Mouse (Mus musculus) urinary bladder, postnatal 10 days (tissue): ENCODE results near the gene Bnip3.

ENCODE experiments used
- DNase-seq: peaks from one replicate; pipeline ENCODE4 v3.0.0; 2022; ENCODE audit warnings: low spot score

Bnip3 gene

DNA sequence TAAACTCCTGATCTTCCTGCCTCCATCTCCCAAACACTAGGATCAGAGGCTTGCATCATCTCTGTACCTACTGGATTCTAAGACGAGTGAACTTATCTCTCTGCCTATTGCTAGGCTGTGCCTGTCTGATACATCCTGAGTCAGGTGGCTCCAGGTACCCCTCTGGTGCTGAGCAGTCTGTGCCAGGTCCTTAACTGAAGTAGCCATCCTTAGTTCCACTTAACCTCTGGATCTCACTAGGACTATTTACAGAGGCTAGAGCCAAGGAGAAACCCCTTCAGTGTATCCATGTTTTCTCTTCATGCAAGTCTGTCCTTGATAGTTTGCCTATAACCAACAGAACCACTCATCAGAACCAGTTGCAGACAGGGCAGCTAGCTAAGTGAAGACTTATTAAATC lies 2.9 kb downstream of the Bnip3 start:
- DNase-seq: no peak

DNA sequence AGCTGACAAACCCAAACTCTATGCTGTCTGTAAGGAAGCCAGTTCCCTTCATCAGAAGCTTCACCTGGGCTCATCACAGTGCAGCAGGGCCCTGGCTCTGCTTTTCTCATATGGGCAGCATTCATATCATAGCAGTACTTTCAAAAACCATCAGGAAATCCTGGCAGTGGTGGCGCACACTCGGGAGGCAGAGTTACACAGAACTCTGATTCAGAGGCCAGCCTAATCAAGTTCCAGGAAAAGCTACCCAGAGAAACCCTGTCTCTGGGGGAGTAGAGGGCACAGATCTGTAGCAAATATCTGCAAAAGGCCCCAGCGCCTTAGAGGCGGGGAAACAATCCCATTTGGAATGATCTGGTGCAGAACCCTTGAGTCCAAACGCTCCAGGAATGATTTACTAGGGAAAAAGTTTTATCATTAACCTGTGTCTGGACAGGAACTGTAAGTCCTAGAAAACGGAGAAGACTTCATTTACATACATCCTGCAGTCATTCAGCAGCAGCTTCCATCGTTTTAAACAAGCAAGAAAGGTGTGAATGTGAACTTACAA lies 5.4 kb downstream of the Bnip3 start:
- no peak for DNase-seq

DNA sequence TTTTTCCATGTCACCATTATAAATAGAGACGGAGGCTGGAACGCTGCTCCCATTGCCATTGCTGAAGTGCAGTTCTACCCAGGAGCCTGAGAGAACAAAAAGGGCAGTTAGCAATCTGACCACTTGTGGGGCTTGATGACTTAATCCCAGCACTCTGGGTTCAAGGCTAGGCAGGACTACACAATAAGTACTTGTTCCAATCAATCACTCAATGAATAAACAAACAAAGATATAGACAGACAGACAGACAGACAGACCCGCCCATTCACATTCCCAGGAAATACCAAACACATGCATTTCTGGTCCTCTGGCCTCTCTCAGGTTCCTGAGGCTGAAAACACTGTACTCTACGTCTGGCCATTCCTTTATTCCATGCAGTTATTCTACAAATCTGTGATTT lies 10.6 kb downstream of the Bnip3 start:
- DNase-seq: no peak

DNA sequence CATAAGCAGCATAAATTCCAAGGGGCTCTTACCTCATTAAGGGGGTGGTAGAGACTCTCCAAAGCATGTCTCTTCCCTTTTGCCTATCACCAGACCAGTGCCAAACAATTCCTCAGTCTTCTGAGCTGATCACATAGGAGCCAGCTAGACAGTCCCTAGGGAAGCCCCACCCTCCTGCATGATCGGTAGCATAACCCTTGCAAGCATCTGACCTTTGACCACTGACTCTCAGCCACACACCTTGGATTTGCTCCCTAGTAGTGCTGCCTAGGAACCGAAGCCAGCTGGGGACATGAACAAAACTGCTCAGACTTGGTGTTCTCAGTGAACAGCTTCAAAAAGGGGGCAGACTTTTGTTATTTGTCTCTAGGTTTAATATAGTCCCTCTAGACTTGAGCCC lies 11.2 kb downstream of the Bnip3 start:
- DNase-seq: no peak

DNA sequence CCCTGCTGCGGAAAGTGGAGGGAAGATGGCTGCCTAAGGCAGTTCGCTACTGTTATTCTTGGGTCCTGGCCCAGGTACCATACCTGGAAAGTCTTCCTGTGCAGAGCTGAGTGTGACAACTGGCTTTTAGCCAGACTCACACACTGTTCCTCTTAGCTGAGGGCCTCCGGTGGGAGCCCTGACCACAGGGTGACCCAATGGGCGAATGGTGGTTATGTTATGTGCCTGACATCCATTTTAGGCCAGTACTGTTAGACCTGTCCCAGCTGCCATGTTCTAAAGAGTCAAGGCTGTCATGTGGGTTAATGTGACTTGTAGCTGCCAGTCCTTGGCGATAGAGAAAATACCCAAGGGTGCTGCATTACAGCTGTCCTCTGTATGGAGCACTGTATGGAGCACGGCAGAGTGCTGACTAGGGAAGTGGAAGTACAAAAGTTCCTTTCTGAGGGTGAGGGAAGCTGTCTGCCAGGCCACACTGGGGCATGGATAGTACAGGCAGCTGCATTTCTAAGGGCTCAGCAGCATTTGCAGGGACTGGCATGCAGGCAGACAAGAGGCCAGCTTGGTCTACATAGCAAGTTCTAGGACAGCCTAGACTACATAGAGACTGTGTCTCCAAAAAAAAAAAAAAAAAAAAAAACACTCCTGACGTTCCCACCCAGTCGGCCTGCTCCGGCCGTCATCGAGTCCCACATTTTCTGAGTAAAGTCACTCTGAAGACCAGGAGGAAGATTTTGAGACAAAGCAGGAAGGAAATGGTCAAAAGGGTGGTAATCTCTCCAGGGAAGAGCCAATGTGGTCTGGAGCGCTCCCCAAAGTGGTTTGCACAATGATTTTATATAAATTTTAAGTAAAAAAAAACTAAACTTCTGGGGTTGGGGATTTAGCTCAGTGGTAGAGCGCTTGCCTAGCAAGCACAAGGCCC lies 23.7 kb downstream of the Bnip3 start:
- DNase-seq: no peak

DNA sequence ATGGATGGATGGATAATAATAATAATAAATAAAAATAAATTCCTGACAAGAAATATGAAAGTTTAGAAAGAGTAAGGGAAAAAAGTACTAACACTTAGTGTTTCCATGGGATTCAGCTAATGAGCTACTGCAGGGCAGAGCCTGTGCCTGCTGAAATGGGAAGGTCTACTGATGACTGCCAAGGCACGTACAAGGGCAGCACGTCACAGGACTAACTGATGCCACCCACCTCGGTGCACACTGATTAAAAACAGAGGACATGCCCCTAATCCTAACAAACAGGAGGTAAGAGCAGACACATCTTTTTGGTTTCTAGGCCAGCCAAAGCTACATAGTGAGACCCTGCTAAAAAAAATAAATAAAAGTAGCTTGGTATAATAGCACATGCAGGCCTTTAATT lies 25.6 kb downstream of the Bnip3 start:
- DNase-seq: no peak

DNA sequence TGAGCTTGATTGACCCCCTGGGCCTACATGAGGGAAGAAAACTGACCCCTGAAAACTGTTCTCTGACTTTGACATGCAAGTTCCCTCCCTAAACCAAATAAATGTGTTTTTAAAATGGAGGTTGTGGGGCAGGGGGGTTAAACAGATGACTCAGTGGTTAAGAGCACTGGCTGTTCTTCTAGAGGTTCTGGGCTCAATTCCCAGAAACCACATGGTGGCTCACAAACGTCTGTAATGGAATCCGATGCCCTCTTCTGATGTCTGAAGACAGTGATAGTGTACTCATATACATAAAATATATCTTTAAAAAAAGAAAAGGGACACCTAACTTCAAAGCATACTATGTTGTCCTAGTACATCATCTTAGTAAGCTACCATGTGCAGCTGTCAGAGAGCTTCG lies 34.3 kb downstream of the Bnip3 start:
- no peak for DNase-seq

DNA sequence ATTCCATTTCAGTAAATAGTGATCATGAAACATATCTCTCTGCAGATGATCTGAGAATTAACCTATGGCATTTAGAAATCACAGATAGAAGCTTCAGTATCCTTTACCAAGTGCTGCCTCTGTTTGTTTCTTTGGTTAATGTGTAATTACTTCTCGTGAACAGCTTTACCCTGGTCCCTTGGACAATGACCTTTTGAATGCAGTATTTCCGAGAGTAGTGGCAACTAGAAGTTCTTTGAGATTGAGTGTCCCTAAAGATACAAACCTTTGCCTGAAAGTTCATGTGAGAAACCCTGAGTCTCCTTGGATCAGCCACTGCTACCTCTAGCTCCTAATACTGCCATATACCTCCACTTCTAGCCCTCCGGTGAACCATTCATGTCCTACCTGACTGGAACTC lies 36.4 kb downstream of the Bnip3 start:
- DNase-seq: no peak

DNA sequence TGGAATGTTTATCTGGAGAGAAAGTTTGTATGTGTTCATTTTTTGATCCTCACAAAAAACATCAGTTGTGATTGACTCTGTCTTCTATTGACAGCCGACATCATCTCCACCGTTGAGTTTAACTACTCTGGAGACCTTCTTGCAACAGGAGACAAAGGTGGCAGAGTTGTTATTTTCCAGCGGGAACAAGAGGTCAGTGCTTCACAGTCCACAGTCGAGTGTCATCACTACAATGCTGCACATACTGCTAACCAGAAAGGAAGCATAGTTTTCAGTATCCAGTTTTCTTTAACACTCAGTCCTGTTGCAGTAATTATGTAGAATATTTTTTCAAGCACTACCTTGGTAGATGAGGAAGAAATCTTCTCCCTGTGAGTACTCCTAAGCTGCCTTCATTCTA lies 41.0 kb downstream of the Bnip3 start:
- no peak for DNase-seq

DNA sequence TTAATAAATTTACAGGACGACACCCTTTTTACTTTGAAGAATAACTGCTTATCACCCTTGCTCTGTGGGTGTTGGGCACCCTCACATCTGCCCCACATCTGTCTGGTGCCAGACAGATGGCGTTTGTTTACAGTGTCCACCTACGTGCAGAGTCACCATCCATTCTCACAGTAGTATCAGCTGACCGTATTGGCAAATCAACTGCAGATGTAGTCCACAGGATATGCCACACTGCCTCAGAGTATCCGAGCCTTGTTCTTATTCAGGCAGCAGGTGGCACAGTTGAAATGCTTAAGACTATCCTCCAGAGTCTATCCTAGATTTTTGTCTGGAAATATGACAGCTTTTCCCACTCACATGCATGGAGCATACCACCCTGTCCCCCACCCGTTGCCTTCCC lies 42.0 kb downstream of the Bnip3 start:
- no peak for DNase-seq

DNA sequence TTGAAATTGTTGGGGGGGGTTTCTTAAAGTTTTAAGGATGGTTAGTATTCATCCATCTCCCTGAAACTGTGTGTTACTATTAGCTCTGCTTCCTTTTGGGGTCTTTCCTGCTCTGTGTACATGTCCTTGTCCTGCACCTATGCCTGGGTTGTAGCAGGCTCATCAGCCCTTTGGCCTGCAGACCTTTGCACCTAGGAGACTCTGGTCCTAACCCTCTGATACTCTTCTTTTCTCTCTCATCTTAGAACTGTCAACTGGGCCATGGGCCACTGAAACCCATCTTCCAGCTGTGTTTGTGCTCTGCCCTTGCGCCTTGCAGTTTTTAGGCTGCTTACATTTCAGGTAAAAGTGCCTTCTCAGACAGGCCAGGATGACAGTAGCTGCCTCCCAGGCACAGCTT lies 44.5 kb downstream of the Bnip3 start:
- DNase-seq: no peak

DNA sequence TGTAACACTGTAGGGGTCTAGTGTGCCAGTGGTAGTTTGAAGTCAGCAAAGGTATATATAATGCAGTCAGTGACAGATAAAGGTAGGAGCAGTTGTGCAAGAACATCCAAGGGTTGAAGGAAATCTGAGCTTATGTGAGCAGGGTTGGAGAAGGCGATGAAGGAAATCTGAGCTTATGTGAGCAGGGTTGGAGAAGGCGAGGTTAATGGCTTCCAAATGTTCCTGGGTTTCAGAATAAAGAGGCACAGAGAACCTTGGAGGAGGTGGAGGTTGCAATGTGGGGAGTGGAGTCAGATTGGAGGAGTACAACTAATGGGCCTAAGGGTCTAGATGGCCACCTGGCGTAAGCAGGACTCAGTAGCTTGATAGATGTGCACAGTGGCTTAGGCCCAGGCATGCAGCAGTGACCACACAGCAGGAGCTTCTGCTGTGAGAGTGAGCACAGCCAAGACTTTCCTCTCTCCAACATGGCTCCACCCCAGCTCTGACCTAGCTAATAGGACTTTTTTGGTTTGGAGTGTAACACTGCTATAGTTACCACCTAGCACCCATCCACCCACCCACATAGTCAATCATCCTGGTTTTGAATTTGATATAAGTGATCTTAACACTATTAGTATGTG lies 45.3 kb downstream of the Bnip3 start:
- no peak for DNase-seq

DNA sequence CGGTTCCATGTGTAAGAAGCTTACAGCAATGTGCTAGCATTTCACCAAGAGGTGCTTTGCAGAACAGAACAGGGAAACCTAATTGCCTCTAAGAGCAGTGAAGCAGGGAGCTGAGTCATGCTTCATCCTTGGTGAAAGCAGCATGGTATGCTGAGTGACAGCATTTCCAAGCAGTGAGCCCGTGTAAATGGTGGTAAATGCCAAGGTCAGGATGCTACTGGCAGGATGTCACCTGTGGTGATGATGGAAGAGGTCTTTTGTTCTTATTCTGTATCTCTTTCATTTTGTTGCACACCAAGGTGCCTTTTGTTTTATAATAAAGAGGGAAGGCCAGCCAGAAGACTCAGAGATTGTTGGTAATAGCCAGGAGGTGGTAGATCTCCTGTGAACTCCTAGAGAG lies 52.6 kb downstream of the Bnip3 start:
- no peak for DNase-seq

DNA sequence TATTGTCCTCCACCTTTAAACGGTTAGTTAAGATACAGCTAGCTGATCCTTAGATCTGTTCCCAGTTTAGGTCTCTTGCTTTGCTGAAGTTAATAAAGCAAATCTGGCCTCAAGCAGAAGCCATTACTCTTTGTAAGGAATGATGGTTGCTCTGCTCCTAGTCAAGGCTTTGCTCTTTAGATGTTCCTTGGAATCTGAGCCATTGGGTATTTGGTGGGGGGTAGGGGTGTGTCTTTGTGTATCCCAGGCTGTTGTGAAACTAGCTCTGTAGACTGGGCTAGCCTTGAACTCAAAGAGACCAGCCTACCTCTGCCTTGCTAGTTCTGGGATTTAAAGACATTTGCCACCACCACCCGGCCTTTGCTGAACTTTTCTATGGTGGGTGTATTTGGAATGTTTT lies 55.1 kb downstream of the Bnip3 start:
- no peak for DNase-seq

DNA sequence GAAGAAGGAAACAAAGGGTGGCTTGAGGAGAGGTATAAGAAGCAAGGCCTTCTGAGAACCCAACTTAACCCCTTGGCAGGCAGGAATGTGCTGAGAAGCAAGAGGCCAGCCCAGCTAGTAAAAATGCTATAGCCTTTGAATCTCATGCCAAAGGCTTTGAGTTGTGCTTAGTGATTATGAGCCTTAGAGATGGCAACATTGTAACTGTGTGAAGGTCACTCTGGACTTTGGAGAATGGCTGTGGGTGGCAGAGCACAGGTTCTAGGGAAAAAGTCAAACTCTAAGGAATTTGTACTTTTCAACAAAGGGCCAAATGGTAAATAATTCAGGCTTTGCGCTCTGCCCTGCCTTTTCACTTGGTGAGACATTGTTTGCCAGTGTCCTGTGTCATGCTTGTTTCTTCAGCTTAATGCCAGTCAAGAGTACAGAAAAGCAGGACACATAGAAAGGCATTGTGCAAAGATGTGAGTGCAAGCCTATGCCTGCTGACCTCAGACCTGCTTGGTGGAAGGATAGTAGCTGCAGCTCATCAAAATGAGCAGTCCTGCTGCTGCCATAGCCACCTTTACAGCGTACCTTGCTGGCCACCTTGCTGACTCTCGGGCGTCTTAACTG lies 55.8 kb downstream of the Bnip3 start:
- DNase-seq: no peak

DNA sequence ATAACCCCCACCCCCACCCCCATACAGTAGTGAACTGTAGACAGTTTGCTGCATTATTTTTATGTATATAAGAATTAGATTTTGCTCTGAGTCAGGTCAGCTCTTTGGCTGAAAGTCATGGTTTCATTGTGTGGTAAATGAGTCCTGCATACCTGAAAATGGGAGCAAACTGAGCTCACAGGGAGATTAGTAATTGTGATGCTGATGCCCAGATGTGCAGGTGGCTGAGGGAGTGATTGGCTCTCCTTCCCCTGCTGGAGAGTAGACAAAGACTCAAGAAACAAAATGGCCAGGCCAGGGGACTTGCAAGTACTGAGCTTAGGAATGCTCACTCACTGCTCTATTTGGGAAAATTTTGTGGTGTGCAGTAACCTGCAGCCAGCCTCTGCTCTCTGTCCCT lies 59.2 kb downstream of the Bnip3 start:
- DNase-seq: no peak

DNA sequence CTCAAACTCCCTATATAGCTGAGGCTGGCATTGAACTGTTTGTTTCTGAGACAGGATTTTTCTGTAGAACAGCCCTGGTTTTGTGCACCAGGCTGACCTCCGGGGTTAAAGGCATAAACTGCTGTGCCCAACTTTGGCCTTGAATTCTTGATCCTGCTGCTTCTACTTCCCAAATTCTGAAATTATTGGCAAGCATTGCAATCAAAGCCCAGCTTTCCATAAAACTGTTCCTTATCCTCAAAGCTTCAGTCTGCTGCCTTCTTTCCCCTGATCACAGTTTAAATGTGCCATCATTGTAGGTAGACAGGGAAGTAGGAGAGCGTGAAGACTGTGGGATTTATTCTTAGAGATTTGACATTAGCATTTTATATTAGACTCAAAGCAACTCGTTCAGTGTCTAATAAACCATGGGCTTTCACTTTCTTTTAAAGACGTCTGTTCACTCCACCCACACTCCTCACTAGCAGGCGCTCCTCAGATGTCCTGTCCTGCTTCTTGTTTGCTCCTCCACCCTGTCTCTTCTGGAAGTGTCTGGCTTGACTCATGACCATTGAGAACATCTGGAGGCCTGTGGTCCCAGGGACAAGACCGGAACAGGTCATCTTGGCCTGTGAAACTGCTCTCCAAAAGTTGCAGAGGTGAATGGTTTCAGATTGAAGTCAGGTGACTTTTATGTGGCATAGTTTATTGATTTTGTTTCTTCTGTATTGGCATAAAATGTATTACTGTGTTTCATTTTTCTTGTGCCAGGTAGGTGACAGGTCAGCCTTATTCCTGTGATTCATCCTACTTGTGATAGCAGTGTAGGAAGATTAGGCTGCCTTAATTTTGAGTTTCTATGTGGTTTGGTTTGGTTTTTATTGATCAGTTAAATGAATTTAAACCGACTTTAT lies 61.0 kb downstream of the Bnip3 start:
- no peak for DNase-seq

DNA sequence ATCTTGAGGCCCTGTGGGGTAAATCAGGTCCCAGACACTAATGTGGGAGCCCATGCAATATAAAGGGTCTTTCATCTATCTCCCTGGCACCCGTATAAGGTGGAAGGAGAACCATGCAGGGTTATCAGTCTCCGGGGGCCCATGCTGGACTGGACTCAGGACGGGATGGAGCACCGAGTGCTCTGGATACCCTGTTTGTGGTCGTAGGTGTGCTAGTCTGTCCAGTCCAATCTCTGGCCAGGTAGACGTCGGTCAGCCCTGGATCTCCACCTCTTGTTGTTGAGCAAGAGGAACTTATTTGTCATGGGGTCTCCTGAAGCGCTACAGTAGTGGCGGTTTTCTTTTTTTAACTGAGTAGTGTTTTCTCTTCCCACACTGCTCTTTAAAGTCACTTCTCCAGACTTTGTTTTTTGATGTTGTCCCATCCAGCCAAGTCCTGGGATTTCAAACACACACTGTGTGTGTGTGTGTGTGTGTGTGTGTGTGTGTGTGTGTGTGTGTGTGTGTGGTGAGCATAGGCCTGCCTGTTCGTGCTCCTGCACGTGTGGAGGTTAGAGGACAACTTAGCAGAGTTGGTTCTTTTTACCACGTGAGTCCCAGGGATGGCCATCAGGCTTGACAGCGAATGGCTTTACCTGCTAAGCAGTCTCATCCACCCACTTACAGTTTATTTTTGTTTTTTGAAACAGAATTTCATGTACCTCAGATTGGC lies 61.8 kb downstream of the Bnip3 start:
- DNase-seq: no peak

DNA sequence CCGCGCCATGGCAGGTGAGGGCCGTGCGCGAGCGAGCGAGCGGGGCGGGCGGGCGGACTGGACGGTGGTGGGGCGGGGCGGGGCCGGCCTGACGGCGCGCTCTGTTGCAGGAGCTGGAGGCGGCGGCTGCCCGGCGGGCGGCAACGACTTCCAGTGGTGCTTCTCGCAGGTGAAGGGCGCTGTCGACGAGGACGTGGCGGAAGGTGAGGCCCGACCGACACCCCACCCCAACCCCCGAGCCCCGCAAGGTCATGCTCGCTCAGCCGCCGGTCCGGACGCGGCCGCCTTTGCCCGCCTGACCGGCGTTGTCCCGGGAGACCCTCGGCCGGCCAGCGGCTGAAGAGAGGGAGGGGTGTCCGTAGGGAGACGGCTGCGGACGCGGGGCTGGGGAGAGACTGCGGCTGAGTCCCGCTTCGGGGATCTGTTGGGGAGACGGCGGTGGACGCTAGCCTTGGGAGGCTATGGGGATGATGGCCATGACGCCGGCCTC lies 62.8 kb downstream of the Bnip3 start:
- peak; percentile 20 for DNase-seq

DNA sequence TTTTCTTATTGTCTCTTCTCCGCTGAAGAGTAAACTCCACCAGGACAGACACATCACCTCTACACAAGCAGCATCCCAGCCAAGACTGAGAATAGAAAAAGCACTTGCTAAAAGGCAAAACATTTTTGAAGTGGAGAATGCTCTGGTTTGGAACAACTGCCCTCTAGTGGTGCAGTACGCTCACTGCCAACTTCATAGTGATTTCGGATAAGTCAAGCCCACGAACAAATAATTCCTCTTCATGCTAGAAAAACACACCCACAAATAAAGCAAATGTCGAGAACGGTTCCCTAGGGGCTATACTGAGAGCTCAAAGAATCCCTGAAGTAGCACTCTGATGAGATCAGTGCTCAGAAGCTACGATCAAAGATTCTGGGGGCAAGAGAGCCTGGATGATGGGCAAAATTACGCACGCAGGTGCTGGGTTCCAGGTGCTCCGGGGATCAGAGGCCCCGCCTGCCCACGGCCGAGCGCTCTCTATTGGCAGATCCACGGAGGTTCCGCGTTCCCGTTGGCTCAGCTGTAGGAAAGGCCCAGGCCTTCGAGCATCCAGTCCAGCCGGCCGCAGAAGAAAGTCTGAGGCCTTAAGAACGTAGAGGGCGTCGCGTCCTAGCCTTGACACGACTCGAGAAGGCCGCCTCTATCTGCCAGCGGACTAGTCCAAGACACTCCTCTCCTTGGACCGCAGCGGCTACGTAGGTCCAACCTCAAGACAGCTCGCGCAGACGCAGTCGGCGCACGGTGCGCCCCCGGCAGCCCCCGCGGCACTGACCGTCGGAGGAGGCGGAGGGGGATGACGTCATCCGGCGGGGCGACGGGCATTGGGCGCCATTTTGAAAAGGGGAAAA lies 63.6 kb downstream of the Bnip3 start, which contains the start of the genes Ppp2r2d and Mapk1ip1:
Gene Ppp2r2d, plus strand, starts transcription at position 536 of the 848 bp plus-strand sequence.
Gene Mapk1ip1, minus strand, starts transcription at position 730 of the 848 bp plus-strand sequence.
- DNase-seq: peak; percentile 90
